Mouse (Mus musculus) gastrocnemius, postnatal 10 days (tissue): Measurements from ENCODE around the gene Pdia5. TPM values are rescaled to one million over a fixed set of nuclear protein-coding genes. Genes with fewer than 3 reads are reported as not detected.

Experiments used
- DNase-seq: peaks from one replicate; pipeline ENCODE4 v3.0.0; 2021; ENCODE audit warnings: mixed read lengths
- long read RNA-seq, 2 experiments: library from polyadenylated mRNA; stranded (forward); transcript quantifications; one replicate each; pipeline ENCODE4 v2.0.0; 2021
- total RNA-seq, 2 experiments: library from RNA; stranded (reverse); gene quantifications; 2 replicates each; pipeline ENCODE4 v1.2.3; 2021

Gene Pdia5
- 10 to 100 TPM in 1 of 2 experiments, 1 to 10 TPM in 1; 7.5 to 12.4 TPM for total RNA-seq
- long read RNA-seq, experiment 1, transcript Pdia5-201 (17 exons, 1,809 nt) = major isoform, 13 of 14 reads
- long read RNA-seq, experiment 1, partial matches to known transcripts = 0 of 14 reads
- long read RNA-seq, experiment 1, other reads (novel, unspliced or antisense) = 1 of 14 reads
- long read RNA-seq, experiment 2, transcript Pdia5-201 (17 exons, 1,809 nt) = major isoform, 11 of 12 reads
- long read RNA-seq, experiment 2, partial matches to known transcripts = 1 of 12 reads
- long read RNA-seq, experiment 2, other reads (novel, unspliced or antisense) = 0 of 12 reads

DNA sequence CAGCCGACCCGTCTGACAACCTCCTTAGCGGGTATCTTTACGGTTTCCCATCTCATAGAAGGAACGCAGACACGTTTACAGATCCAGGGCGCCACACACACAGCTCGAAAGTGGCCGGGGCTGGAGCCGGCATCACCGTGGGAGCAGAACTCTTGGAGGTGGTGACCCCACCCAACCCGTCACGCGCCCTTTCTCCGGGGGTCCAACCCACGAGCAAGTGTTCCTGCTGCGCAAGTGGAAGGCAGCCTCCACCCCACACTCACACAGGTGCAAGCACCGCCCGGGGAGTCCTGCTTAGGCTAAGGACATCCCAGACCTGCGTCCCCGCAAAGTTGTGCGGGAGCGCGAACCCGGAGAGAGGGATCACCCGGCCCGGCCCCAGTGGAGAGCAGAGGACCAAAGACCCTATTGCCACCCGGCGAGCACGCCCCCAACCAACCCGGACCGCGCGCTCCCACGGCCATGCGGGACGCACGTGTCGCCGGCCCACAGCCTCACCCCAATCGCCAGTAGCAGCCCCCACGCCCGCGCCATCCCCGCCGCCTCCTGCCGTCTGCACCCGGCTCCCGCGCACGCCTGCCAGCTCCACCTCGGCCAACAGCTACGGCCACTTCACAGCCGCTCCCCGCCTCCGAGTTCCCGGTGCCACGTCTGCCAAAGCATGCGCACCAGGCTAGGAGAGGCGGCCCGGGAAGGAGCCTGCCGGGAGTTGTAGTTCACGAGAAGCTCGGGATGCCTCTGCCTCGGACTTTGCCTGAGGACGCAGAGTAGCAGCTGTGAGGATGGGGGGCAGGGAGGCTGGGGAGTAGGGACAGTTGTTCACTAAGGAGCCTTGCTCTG, at the start of gene Pdia5:
Pdia5 (minus strand) TSS at position 643 of the 840 bp plus-strand sequence.
- DNase-seq = peak; percentile 85

DNA sequence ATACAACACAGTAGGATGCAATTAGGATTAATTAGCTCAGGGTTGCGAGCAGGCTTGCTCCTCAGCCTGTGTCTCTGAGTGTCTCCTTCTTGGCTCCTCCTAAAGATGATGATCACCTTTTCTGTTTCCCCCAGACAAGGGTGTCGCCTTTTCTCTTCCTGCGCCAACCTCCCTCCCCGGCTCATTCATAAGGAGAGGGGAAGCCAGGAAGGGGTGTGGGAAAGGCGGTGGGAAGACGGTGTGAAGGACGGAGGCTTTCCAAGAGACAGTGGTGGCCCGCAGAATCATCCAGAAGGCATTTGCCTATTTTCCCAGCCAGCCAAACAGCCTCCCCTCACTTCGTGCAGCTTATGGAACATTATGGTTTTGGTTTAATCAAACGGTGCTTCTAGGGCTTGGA, 48.4 kb upstream of the Pdia5 start:
- no peak for DNase-seq

DNA sequence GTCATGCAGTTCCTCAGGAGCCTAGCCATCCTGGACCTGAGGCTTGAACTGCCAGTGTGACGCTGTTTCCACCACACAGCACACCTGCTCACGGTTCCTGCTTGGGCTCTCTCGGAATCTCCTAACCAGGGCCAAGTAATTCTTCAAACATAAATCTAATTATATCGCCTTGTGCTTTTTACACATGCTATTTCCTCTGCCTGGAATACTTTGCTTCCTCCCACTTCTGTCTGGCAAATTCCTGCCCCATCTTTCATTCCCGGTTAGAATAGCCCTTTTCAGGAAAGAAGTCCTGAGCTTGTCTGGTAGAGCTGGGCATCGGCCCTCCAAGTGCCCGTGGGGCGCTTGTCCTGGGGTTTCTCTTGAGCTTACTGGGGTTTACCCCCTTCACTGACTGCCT, 47.0 kb upstream of the Pdia5 start:
- no peak for DNase-seq

DNA sequence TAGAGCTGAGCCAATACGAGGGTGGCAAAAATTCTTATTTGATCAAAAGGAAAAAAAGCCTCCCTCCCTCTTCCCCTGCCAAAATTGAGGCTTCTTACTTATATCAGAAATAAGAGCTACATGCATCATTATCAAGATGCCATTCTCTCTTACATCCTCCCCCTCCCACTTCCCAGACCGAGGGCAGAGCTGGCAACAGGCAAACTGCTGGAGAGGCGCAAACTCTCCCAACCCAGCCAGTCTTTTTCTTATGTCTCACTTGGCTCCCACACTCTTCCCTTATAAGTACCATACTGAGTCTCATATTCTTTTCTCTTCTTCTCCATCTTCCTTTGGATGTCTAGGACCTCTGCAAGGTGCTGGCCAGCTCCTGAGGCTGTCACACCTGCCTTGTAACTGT, 44.0 kb upstream of the Pdia5 start:
- DNase-seq = no peak

DNA sequence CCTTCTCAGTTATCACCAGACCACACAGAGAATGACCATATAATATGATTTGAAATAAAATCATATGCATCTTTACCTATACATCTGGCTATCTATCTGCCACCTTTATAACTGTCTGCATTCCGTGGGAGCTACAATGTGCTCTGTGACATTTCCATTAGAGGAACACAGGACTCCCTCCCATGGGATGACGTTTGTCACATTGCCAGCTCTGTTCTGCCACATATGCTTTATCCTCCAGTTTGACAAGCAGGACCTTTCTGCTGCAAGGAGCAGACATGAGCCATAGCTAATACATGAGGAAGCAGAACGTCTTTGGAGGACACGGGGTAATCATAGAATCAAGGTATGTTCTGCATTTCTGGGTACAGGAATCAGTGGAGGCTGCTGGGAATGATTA, 33.5 kb upstream of the Pdia5 start:
- no peak for DNase-seq

DNA sequence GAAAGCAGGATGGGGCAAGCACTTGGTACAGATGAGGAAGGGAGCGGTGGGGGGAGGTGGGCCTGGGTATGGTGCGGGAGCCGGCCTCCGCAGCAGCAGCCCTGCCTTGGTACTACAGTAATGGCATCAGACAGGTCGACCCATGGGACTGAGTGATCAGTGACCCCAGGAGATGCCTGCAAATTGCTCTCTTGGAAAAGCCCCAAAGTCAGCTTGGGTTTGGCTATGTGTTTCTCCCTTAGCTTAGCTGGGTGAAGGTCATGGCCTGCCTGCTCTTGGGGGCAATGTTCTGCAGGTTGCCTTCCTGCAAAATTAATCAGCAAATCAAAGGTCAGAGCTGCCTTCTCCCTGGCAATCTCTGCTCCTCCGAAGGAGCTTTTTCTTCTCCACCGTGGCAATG, 28.6 kb upstream of the Pdia5 start:
- DNase-seq = no peak

DNA sequence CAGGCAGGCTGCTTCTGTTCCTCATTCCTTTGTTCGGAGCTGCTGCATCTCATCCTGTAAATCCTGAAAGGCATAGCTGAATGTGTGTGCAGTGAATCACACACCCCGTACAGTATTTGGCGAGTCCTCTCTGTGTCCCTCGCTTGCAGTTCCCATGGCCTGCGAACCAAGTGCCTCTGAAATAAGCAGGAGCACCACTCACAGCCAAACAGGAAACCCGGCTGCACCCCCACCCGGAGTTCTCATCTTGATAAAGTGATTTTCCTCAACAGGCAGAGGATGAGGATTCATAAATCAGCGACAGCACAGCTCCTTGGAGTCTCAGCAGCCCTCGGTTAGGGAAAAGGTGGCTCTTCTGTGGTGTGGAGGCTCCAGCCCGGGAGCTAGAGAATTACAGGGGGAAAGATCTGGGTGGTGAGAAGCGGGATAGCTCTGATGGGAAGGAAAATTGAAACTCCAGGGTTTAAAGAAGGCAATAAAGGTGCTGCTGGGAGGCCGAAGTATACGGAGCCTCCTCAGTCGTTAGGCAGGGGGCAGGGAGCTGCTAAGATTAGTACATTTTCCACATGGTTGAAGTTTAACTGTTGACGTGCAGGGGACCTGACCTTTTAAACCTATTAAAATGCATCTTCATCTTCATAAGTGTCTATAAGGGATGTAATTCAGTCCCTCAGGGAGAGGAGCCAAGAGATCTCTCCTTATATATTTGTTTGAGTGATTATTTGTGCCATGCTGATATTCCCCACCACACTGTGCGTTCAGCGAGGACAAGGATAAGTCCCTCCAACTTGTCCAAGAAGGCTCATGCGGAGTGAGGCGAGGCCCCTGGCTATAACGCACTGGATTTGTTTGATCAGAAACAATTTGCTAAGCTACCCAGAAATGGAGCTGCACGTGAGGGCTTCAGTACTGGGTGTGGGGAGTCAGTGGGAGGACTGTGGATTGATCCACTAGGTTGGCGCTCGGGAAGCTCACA, 27.6 kb upstream of the Pdia5 start:
- peak; percentile 11 for DNase-seq

DNA sequence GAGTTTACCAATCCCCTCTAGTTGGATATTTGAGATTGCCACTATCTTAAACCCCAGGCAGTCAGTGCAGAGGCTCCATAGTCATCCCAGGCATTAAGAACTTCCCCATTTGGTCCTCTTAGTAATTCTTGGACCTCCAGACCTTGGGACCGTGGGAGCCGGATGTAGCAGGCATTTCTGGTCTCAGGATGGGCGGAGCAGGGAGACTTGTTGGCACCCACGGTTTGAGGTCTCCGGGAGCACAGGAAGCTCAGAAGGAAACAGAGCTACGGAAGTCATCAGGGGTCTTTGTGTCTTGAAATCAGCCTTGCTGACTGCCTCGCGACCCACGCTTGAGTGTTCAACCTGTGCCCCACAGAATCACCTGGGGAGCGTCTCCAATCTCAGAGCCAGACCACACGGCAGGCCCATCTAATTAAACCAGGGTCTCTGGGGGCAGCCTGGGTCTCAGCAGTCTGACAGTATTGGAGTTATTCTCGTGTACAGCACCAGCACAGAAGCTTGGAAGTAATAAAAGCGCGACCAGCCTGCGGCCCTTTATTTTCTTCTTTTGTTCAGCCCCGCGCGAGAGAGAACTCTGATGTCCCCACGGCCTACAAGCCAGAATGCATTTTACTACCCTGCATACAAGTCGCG, 25.4 kb upstream of the Pdia5 start:
- no peak for DNase-seq

DNA sequence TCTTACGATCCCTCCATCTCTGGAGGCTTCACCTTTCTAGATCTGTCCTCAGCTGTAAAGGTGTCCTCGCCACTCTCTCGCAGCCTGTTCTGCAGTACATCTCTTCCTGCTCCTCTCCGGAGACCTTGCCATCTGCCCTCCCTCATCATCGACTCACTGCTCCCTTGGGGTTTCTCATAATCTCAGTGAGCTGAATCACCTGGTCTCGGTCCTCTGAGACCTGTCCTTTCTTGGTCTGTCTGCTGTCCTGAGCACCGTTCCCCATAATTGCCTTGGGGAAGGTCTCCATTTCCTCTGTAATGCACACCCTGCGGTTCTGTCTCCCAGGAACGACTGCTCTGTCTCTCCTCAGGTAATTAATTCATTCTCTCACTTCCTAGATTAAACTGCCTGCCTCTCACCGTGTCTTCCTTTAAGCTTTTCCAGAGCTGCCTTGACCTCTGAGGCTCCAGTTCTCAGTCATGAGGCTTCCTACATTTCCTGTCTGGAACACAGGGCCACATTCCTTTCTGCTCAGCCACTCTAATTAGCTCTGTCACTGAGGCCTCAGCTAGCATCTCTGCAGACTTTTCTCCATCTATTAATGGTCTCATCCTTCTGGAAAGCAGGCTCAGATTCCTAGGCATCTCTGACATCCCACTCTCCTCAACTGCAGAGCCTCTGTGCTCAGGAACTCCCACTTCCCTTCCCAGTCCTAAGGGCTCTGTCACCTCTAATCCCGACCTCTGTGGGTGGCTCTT, 18.8 kb upstream of the Pdia5 start:
- DNase-seq = no peak

DNA sequence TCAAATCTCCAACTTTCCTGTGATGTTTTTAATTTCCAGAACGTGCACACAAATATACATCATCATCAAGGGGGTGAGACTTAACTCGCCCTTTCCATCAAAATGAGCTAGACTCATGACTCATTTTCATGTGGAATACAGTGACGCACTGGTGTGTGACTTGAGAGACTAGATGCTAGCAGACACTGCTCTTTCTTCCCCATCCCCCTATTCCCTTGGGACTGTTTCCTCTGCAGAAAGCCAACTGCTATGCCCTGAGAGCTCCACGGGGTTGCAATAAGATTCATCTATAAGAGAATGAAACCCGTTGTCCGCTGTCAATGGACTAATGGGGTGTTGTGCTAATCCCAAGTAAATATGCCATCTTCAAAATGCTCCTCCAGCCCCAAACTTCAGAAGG, 17.9 kb upstream of the Pdia5 start:
- no peak for DNase-seq

DNA sequence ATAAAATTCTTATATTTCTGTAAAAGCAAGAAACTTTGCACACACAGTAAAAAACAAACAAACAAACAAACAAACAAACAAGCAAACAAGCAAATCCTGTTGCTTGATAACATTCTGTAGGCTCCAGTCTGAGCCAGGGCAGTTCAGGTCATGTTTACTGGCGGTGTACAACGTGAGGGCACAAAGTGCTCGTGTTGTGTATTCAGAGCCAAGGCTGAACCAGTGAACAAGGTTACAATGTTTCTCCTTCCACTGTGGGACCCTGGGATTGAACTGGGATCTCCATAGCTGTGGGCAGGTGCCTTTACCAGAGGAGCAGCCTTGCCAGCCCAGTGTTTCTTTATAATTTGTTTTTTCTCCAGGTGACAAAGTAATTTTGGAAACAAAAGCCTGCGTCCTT, 15.1 kb upstream of the Pdia5 start:
- DNase-seq = no peak

DNA sequence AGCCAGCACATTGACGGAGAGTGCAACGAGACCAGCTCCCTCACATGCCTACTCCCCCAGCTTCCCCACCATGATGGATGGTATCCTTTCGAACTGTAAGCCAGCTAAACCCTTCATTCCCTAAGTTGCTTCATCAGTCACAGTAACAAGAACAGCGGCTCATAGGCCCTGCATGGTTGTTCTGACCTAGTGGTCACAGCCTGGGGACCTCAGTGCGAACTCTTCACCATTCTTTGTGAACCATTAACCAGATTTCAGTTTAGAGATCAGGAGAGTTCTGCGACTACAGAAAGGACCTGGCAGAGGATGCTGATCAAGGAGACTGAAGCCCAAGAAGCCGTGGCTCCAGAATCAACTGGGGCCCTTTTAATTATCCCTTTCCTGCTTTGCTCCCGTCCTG, 13.6 kb upstream of the Pdia5 start:
- no peak for DNase-seq

DNA sequence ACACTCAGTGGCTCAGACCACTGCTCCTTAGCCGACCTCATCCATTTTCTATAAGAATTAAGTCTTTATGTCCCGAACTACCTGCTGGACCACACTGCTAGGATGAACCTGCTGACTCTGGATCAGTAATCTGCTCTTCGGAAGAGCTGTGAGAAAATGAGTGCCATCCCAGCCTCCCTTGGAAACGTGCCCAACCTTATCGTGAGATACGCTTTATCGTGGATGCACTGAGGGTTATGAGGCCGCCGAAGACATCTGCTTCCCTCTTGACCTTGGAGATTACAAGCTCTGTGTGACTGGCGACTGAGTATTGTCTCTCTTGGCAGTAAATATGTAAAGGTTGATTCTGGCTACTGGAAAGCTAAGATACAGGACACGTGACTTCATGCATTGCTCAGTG, 11.8 kb upstream of the Pdia5 start:
- no peak for DNase-seq

DNA sequence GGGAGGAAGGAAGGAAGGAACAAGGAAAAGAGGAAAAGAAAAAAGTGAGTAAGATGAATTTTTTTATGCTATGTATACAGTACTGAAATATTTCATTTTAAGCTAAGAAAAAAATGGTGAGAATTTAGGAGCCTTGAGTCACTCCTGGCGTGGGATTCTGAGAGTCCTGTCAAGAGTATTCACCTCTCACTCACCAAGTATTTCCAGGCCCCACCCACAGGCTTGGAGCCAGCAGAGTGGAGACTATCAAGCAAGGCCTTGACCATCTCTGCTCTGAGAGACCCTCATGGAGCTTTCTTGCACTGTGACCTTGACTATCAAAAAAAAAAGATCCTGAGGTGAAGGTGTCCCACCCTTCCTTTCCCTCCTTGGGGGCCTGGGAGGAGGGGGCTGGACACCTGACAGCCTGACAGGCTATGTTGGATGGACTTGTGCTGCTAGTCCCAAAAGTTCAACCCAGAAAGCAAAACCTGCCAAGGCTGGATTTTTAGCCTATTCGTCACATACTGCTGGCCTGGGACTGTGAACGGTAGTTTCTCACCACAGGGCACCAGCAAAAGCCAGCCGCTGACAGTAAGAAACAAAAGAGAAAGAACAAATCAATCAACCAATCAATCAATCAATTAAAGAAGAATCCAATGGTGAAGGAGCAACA, 10.6 kb upstream of the Pdia5 start:
- no peak for DNase-seq

DNA sequence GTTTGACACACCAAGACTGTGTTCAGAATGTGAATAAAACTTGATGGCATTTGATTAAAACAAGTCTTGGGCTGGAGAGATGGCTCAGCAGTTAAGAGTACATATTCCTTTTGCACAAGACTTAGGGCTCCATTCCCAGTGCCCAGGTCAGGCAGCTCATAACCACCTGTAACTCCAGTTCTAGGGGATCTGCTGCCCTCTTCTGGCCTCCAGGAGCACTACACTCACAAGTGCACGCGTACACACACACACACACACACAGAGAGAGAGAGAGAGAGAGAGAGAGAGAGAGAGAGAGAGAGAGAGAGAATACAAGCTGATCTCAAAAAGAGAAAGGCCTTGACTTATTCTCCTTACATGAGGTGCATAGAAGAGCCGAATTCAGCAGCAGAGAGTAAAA, 9.7 kb upstream of the Pdia5 start:
- DNase-seq = no peak

DNA sequence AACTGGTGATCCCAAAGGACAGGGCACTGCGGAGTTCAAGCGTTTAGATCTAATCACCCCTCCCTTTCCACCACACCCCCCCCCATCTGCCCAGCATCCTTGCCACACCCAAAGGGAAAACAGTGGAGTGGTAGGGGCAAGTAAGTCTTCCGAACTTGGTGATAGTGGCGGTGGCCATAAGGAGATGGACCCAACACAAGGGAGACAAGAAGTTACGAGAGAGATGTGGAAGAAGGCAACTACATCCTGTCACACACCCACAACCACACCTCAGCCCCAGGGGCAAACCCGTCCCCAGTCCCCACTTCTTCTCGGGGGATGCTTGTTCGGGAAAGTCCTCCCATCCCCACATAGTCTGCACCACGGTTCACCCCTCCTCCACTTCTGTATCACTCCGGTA, 880 bp downstream of the Pdia5 start:
- no peak for DNase-seq

DNA sequence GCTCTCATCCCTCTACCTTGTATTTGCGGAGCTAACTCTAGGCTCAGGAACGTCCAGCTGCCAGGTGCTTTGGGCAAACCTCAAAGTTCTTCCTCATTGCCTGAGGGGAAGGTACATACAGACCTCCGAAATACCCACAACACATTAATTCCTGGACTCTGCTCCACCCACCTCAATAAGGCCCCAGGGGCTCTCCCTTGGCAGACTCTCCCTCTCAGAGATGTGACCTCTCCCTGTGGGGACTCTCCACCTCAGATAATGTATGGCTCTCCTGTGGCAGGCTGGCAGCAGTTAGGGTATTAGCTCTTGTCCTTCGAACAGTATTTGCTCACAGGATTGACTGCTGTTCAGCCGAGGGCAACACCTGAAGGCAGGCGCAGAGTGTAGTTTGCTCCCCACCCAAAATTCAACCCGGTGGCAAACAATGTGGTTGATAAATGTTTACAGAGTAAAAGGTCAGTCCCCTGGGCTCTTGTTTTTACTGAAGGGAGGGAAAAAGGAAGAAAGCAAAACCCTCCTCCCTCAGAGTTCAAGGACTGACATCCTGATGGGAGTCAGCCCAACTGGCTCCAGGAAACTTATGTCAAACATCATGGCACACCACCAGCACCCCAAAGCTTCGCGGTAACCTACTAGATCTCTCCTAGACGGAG, 1.5 kb downstream of the Pdia5 start:
- DNase-seq = no peak

DNA sequence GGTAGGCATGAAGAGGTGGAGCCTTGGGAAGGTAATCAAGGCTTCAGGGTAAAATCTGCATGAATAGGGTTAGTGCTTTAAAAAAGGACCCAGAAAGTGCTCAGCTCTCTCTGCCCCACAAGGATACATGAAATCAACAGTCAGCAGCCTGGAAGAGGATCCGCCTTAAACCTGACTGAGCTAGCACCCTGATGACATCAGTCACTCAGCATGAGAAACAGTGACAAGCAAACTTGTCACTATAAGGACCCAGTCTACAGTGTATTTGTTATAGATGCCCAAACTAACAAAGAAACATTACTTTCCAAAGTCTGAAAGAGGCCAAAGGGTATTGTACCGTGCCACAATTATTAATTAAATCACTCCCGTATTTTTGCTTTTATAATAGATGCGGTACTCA, 2.9 kb downstream of the Pdia5 start:
- no peak for DNase-seq

DNA sequence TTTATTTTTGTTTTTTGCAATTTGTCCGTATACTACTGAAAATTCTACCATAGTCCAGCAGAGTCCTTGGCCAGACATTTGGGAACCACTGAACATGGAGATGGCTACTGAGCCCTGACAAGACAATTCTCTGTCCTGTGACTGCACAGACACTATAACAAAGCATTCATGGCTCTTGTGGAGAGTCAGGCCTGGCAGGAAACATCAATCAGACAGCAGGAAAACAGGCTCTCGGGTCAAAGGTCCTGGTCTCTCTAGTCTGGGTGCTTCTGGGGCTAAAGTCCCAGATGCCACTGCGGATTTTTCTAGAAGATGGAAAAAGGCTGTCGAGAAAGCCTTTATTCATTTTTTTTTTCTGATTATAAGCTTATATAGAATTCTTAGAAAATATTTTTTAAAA, 3.6 kb downstream of the Pdia5 start:
- no peak for DNase-seq

DNA sequence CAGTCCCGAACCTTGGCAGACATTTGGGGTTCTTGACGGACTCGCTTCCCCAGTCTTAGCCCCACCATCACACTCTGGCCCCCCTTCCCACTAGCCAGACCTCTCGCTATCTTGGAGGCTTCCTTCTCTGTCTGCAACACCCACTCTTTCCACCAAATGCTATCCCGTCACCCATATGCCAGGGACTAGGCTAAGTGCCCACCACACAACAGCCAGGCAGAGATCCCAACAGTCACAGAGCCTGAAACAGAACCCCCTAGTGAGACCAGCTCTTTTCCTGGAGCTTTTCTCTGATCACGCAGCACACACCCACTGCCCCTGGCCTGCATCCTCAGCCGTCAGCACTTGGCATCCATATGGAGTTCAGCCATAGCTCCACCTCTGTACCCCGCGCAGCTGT, 5.0 kb downstream of the Pdia5 start:
- no peak for DNase-seq
